Mouse (Mus musculus): ENCODE measurements around the gene Vwf.

DNA sequence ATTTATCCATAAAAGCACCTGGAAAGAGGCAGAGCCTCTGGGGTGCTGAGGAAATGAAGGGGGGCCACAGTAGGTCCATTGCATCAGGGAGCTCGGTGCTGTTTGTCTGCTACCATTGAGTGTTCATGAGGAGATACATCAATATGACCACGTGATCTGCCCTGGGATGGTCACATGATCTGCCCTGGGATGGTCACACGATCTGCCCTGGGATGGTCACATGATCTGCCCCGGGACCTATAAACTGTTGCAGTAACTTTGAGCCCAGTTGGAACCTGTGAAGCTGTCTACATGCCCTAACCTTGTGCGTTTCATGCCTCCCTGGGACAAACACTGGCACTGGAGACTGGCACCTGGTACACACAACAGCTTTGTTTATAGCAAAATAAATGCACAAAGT, 8.1 kb upstream of the Vwf start:
- TF ChIP-seq CTCF (IDR thresholded peaks at IDR 0.05; ENCODE audit: low read depth, low read length) (no peak), TAL1 (conservative IDR thresholded peaks at IDR 0.05; ENCODE audit: low read depth, low read length) (no peak)
